Mouse (Mus musculus) liver, adult 2 months (tissue): ENCODE measurements around the gene Endou. TPM values are rescaled to one million over a fixed set of nuclear protein-coding genes. Genes with fewer than 3 reads are reported as not detected.

Experiments
- DNase-seq: peaks from one replicate; pipeline ENCODE4 v3.0.0-alpha.2; 2011; ENCODE audit warnings: low read depth, low spot score; ENCODE audit errors: extremely low read depth
- H3K27ac ChIP-seq: fragments of 200-500 bp; replicated peaks from 2 replicates; pipeline ENCODE4 v1.5.1; 2012; ENCODE audit warnings: low read depth, mild to moderate bottlenecking, control low read depth, inconsistent platforms, low read length; ENCODE audit not compliant: insufficient read depth
- H3K27me3 ChIP-seq: fragments of 200-500 bp; 2 replicates; pipeline ENCODE4 v1.6.1; 2012; ENCODE audit warnings: mild to moderate bottlenecking, moderate library complexity, low read length, inconsistent platforms; ENCODE audit not compliant: control insufficient read depth, insufficient read depth
- H3K36me3 ChIP-seq: fragments of 200-500 bp; 2 replicates; pipeline ENCODE4 v1.6.1; 2012; ENCODE audit warnings: low read length, inconsistent platforms; ENCODE audit not compliant: control insufficient read depth, insufficient read depth
- H3K4me1 ChIP-seq: fragments of 200-500 bp; 2 replicates; pipeline ENCODE4 v1.6.1; 2011; ENCODE audit warnings: low read length; ENCODE audit not compliant: control insufficient read depth, insufficient read depth
- H3K4me3 ChIP-seq: fragments of 200-500 bp; 2 replicates; pipeline ENCODE4 v1.5.1; 2011; ENCODE audit warnings: low read depth, mild to moderate bottlenecking, control low read depth, low read length, moderate library complexity; ENCODE audit not compliant: insufficient read depth
- H3K79me2 ChIP-seq: fragments of 200-500 bp; 2 replicates; pipeline ENCODE4 v1.6.1; 2012; ENCODE audit warnings: inconsistent platforms, mild to moderate bottlenecking, low read length, moderate library complexity; ENCODE audit not compliant: control insufficient read depth, insufficient read depth
- H3K9ac ChIP-seq: fragments of 200-500 bp; 2 replicates; pipeline ENCODE4 v1.6.1; 2012; ENCODE audit warnings: low read depth, mild to moderate bottlenecking, control low read depth, inconsistent platforms, low read length
- CTCF ChIP-seq: fragments of 200-500 bp; IDR thresholded peaks from 2 replicates; pipeline ENCODE4 v1.5.1; 2011; ENCODE audit warnings: low read depth, low read length, control low read depth
- POLR2A ChIP-seq: fragments of 200-500 bp; IDR thresholded peaks from 2 replicates; pipeline ENCODE4 v1.6.1; 2011; ENCODE audit warnings: low read length, control low read depth; ENCODE audit not compliant: insufficient read depth; ENCODE audit errors: extremely low read depth
- WGBS: fragments of 180-500 bp; shearing (Covaris S2); methylation state at CpG from one replicate; pipeline ENCODE4 v1.1.7; 2018; 5-methylcytosine and 5-hydroxymethylcytosine counted together
- polyA plus RNA-seq: library from polyadenylated mRNA; depleted of rRNA; stranded (reverse); fragments of >200 nt; gene quantifications from 2 replicates; pipeline ENCODE4 v1.2.3, GENCODE M21; 2012
- total RNA-seq: library from RNA; depleted of rRNA; stranded (reverse); fragments of >200 nt; gene quantifications from 2 replicates; pipeline ENCODE4 v1.2.3, GENCODE M21; 2014

The Endou gene
- total and polyA plus RNA-seq, 2 experiments: 0.32 to 0.55 TPM

DNA sequence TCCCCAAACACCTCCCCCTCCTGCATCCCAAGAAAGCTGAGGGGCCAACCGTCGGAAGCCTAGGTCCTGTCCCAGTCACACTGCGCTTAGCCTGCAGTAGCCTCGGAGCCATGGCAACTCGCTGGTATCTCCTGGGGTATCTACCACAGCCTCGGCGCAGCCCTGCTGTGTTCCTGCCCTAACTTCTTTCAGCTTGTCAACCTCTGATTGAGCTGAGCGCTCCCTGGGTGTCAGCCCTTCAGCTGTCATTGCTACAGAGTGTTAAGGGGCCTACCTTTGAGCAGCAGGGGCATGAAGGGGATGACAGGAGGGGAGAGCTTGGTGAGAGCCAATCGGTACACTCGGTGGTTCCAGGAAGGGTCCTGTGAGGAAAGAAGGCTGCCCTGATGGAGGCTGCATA is 17.2 kb upstream of the Endou start:
- no peaks in the 10 kb centered on the region for H3K36me3 ChIP-seq
- WGBS: 79% methylated on average over 10 of the region's 10 CpGs
- H3K27ac ChIP-seq: no peak overlapping the region
- H3K4me3 ChIP-seq: no peak overlapping the region
- DNase-seq: no peak
- no peak overlapping the region for H3K9ac ChIP-seq
- TF ChIP-seq CTCF: no peak
- no peaks in the 10 kb centered on the region for H3K79me2 ChIP-seq
- no peaks in the 10 kb centered on the region for H3K27me3 ChIP-seq
- H3K4me1 ChIP-seq: no peaks in the 10 kb centered on the region

DNA sequence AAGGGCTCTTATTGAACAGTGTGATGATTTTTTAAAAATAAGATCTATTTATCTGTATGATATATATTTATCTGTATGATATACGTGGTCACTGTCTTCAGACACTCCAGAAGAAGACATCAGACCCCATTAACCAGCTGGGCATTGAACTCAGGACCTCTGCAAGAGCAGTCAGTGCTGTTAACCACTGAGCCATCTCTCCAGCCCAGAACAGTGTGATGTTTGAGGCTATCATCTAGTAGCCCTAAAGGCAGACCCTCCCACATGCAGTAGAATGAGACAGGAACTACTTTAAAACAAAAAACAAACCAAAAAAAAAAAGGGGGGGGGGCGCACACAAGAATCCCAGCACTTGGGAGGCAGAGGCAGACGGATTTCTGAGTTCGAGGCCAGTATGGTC is 16.3 kb upstream of the Endou start:
- Histone ChIP-seq H3K27me3 (no peaks in the 10 kb centered on the region), H3K27ac (no peak overlapping the region), H3K79me2 (no peaks in the 10 kb centered on the region), H3K9ac (no peak overlapping the region), H3K4me1 (no peaks in the 10 kb centered on the region), H3K36me3 (no peaks in the 10 kb centered on the region), H3K4me3 (no peak overlapping the region)
- no peak for TF ChIP-seq CTCF
- TF ChIP-seq POLR2A: no peak
- DNase-seq: no peak
- WGBS: 85% methylated on average over 4 of the region's 4 CpGs

DNA sequence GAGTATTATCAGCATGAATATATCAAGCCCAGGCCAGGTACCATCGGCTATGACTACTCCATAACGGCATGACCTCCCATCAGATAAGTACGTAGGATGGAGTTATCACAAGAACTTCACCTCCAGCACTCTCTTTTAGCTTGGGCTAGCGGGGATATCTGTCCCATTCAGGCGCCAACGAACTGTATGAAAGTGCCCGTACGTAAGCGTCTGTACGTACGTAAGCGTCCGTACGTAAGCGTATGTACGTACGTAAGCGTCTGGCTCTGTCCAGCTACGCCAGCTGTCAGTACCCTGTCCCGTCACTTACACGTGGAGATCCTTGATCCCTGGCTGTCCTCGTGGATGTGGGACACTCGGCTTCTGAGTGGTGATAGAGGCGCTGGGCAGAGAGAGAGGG is 15.6 kb upstream of the Endou start:
- WGBS: 94% methylated on average over 24 of the region's 24 CpGs

DNA sequence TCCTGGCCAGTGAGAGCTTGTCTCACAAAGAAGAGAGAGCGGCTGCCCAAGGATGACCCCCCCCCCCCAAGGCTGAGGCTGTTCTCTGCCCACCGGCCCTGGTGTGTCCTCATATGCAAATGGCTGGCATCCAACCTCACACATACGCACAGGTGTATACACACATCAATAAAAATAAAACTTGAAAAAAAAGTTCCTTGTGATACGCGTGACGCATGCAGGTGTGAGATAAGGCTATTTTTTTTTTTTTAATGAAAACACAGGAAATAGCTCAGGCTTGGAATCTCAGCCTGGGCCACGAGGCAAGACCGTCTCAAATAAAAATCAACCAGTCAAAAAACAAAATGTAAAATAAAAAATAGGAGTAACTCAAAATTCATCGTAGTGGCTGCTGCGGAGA is 15.1 kb upstream of the Endou start:
- no peak overlapping the region for H3K27ac ChIP-seq

More for the DNA sequence above, 15.6 kb upstream of the Endou start:
- no peaks in the 10 kb centered on the region for H3K4me1 ChIP-seq
- H3K79me2 ChIP-seq: no peaks in the 10 kb centered on the region
- H3K27ac ChIP-seq: no peak overlapping the region
- no peak overlapping the region for H3K4me3 ChIP-seq
- H3K9ac ChIP-seq: no peak overlapping the region
- no peaks in the 10 kb centered on the region for H3K27me3 ChIP-seq
- DNase-seq: no peak
- no peaks in the 10 kb centered on the region for H3K36me3 ChIP-seq
- TF ChIP-seq CTCF (no peak), POLR2A (no peak)

DNA sequence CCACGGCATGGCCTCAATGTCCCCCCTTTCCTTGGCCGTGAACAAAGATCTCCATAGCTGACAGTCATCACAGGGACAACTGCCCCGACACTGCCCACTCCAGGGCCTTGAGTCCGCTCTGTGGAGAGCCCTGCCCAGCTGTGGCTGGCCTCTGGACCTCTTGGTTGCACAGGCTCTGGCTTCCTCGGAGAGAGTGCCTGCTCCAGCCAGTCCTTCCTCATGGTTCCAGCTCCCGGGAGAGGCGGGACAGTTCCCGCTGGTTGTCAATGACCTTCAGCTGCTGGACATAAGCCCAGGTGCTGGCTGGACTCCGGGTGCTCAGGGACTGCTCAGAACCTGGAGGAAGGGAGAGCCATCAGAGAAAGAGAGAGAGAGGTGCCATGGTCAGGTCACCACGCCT is 14.2 kb upstream of the Endou start:
- no peaks in the 10 kb centered on the region for H3K79me2 ChIP-seq
- H3K4me1 ChIP-seq: no peaks in the 10 kb centered on the region
- 31% methylated on average over 10 of the region's 10 CpGs for WGBS
- no peaks in the 10 kb centered on the region for H3K36me3 ChIP-seq
- DNase-seq: peak; percentile 72
- H3K9ac ChIP-seq: no peak overlapping the region
- no peaks in the 10 kb centered on the region for H3K27me3 ChIP-seq
- no peak overlapping the region for H3K4me3 ChIP-seq
- H3K27ac ChIP-seq: no peak overlapping the region
- no peak for TF ChIP-seq POLR2A
- no peak for TF ChIP-seq CTCF

More for the DNA sequence above, 15.1 kb upstream of the Endou start:
- Histone ChIP-seq H3K4me1 (no peaks in the 10 kb centered on the region), H3K79me2 (no peaks in the 10 kb centered on the region), H3K36me3 (no peaks in the 10 kb centered on the region), H3K27me3 (no peaks in the 10 kb centered on the region), H3K9ac (no peak overlapping the region), H3K4me3 (no peak overlapping the region)
- TF ChIP-seq POLR2A: no peak
- TF ChIP-seq CTCF: no peak
- no peak for DNase-seq
- 90% methylated on average over 10 of the region's 10 CpGs for WGBS

DNA sequence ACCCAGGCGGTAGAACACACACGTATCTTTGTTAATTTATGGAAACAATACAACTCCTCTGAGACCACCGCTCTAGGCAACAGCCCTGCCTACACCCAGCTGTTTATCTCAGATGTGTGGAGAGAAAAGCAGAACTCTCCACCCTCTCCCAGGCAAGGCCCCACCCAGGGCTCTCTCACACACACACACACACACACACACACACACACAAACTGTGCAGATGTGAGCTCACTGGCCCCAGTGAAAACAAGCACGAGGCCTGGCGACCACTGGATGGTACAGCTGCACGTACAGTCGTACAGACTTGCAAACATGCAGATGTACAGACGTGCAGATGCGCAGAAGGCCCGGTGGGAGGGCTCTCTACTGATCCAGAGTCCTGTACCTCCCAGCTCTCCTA is 13.8 kb upstream of the Endou start:
- Histone ChIP-seq H3K9ac (no peak overlapping the region), H3K36me3 (no peaks in the 10 kb centered on the region), H3K79me2 (no peaks in the 10 kb centered on the region), H3K27me3 (no peaks in the 10 kb centered on the region), H3K4me1 (no peaks in the 10 kb centered on the region), H3K27ac (no peak overlapping the region), H3K4me3 (no peak overlapping the region)
- DNase-seq: no peak
- TF ChIP-seq CTCF (no peak), POLR2A (no peak)
- WGBS: 90% methylated on average over 10 of the region's 10 CpGs
